Mouse (Mus musculus) frontal cortex, postnatal 36 days (tissue): ENCODE measurements around the gene Cytl1.
A peak's percentile ranks its signal among the peaks of the same experiment; 100 is the strongest.

Experiments
- DNase-seq, 2 experiments: peaks; one replicate each; pipeline ENCODE4 v3.0.0; 2022; ENCODE audit warnings: low spot score in 2 of 2

Gene Cytl1

DNA sequence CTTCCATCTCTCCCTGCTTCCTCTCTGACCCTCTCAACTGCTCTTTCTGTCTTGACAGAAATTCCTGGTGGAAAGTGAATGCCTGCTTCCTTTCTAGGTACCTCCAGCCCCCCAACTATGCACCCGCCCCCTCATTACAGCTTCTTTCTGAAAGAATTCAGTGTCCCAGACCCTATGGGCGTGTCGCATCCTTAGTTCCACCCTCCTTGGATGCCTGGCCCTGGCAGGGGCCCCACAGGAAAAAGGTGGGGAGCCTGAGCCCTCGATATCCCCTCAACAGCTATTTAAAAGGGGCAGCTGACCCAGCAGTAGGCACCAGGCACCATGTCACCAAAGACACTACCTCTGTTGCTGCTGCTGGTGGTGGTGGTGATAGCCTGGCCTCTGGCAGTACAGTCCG is at the start of gene Cytl1:
Cytl1 (plus strand) TSS at position 296 of the 400 bp plus-strand sequence.
- DNase-seq, result no peak

DNA sequence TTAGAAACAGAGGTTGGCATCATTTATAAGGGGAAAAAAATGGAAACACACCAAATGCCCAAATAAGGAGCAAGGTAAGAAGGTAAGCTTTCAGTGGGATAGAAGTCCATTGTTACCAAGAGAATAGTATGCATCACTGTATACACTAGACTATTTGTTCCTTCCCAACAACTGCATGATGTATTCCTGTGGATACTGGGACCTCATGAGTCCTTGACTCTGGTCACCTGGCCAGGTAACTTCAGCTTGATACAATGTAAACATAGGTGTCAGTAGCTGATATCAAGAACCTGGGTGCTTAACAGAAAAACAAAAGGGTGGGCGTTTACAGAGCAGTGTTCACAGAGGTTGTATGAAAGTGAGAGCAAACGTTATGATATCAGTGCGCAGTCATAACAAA is 42.6 kb upstream of the Cytl1 start:
- no peak for DNase-seq

DNA sequence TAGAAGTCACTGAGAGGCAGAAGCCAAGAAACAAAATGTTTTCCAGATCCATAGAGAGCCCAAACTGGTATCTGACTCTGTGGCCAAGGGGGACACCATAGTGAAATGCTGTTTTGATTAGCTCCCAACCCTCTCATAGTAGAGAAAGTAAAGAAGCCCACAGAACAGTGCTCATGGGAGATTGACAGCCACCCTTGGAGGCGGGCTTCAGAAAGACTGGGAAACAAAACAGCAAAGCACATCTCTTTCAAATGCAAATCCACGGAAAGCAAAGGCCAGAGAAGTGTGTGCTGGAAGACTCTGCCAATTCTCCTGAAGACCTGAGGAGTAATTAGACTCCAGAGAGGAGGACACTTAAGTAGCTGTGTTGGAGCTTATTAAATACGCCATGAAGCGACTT is 39.5 kb upstream of the Cytl1 start:
- no peak for DNase-seq

DNA sequence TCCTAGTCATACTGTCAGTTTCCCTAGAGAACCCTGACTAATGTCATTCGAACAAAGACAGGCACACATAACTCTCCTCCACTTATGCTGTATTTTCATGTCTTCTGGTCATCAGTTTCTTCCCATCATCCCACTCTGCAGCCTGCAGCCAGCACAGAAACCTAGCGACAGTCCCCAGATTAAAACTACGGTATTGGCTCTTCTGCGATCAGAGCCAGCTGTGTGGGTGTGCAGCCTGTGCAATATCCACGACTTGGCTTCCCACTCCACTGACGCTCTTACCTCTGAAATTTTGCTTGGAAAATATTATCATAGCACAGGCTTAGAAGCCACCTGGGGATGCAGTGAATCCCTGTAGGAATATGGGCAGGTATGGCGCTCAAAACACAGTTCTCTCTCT is 38.0 kb upstream of the Cytl1 start:
- DNase-seq, result peak; percentile 27 to 43

DNA sequence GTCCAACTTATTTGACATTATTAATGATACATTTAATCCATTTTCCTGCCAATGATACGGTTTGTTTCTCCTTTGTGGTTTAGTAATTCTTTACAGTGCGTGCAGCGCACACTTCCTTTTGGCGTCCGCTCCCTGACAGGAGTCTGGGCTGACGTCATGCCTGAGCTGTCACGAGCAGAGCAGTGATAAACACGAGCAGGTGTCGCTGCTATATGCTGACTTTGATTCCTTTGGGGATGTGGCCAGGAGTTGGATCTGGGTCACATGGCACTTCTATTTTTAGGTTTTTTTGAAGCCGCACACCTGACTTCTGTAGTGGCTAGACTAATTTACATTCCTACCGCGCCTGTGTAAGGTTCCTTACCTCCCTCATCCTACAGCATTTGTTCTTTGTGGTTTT is 35.6 kb upstream of the Cytl1 start:
- DNase-seq, result no peak

DNA sequence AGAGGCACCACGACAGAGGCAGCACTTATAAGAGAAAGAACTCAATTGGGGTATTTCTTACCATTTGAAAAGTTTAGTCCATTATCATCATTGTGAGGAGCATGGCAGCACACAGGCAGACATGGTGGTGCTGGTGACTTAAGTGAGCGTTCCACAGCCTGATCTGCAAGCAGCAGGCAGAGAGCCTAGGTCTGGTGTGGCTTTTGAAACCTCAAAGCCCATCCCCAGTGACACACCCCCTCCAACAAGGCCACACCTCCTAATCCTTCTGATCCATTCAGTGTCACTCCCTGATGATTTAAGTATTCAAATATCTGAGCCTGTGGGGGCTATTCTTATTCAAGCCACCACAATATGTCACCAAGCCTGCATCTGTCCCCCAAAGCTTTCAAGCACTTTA is 30.4 kb upstream of the Cytl1 start:
- no peak for DNase-seq

DNA sequence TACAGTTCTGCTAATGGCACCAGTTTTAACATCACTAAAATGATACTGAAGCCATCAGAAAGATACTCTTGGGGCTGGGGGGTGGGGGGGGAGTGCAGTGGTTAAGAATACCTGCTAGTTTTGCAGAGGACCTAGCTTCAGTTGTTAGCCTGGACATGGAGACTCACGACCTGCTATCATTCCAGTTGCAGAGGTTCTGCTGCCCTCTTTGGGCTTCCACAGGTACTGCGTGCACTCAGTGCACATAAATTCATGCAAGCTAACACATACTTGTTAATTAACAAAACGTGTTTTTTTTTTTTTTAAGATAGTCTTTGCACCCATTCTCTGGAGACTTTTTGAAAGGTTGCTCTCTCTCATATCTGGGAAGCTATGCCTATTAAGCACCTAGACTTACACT is 27.2 kb upstream of the Cytl1 start:
- DNase-seq, result no peak

DNA sequence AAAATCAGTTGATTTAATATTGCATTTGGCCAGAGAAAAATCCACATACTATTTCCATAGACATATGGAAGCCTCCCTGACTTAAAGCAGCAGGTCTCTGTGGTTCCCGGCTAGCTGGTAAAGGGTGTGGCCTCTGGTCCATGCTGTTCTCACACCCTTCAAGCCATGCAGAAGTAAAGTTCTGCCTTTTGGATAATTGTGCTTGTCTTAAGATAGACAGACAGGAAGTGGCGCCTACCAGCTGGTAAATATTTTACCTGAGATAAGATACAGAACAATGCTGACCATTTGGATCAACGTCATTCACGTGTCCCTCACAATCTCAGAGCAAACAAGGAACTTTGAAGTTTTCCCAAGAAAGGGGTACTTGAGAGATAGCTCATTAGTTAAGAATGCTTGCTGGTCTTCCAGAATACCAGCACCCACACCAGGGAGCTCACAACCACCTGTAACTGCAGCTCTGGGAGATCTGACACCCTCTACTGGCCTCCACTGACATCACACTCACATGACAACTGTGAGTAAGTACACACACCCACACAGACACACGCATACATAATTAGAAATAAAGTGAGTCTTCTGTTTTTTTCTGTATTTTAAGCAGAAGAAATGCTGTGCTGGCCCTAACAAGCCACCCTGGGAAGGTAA is 25.9 kb upstream of the Cytl1 start:
- no peak for DNase-seq

DNA sequence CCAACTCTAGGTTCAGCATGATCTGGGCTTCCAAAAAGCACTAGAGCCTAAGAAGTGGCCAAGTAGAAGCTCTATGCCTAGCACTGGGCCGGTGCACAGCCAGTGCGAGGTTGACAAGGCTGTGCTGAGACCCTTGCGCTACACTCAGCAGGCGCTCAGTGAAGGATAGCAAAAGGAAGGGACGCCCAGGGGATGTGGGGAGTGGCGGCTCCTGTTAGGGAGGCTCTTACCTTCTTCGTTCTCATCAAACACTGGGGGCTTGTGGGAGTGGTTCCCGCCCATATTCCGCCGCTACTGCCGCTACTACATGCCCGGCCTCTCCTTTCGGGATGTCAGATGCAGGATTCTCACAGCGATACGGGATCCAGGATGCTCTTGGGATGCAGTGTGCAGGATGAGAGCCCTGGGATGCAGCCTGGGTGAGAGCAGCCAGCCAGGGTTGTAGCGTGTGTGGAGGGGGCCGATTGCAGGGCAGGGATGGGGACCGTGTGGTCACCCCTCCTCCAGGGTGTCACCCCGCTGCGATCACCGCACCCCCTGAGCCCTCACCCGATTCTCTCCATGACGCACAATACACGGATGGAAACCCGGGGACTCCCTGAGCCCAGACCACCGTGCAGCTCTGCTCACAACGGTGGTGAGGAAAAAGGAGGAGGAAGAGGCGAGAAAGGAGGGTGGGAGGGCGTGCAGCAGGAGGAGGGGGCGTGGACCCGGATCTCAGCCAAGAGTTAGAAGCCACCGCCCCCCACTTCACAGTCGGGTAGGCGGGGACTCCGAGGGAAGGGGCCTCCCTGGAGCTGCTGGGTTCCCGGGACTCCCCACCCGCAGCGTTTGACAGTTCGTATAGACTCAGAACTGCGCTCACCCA is 18.6 kb upstream of the Cytl1 start, which contains the start of gene Stk32b:
Stk32b (minus strand) TSS at position 667 of the 868 bp plus-strand sequence.
- peak in 1 of 2 experiments; percentile 23 for DNase-seq

DNA sequence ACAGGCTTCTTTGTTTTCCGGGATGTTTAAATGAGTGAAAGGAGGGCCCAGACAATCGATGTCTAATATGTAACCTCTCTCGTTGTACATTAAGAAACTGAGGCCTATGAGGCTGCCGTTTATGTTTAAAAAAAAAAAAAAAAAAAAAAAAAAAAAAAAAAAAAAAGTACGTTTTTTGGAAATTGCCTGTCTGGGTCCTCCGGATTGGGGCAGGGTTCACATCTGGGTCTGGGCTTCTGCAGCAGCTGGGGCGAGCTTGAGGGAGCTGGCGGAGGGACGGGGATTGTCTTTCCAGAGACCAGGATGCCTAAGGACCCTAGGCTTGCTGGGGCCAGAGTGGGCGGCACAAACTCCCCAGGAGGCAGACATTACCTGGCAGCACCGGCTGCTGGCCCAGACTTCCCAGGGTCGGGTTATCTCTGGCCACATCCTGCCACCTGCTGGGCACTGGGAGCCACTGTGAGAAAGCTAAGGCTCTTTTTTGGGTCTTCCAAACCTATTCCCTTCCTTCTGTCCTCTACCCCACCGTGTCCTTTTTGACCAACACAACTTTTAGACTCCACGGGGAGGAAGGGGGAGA is 17.8 kb upstream of the Cytl1 start:
- DNase-seq, result peak; percentile 54 to 55

DNA sequence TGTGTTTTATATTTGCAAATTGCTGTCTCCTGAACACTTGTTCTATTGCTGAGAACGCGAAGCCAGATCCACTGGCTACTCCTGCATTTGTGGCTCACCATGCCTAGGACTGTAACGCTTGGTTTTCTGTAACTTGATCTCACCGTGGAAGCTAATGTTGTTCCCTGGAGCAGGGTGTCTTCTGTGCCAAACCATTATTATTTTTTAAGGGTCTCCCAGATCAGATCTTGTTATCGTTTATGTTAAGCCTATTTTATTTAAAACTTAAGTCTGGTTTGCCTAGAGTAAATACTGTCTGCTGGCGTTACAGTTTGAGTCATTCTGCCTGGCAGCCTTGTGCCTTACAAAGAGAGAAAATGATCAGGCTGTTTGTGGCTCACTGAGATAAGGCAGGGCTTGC is 14.6 kb upstream of the Cytl1 start:
- no peak for DNase-seq

DNA sequence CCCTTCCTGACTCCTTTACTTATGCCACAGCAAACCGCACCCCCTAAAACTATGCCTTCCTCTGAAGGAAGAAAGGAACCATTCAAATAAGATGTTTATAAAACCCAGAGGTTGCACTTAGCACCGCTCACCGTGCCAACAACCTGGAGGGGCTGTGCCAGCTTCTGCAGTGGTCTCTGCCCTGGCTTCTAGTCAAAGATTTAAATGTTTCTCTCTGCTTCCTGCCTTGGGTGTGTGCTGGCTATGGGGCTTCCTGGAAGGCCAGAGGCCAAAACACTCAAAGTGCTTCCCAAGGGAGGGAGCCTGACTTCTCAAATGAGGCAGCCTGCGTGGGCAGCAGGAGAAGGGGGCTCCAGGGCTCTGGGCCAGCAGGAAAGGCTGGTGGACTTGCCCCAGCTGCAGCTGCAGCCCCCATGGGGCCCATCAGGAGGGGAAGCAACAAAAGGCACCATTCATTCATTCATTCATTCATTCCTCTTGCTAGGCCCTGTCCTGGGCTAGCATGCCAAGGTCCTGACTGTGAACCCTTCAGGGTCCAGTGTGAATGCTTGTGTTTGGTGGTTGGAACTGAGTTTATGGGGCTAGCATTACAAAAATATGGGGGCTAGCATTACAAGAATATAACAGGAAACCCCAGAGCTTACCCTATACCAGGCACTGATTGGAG is 10.0 kb upstream of the Cytl1 start:
- DNase-seq, result no peak

DNA sequence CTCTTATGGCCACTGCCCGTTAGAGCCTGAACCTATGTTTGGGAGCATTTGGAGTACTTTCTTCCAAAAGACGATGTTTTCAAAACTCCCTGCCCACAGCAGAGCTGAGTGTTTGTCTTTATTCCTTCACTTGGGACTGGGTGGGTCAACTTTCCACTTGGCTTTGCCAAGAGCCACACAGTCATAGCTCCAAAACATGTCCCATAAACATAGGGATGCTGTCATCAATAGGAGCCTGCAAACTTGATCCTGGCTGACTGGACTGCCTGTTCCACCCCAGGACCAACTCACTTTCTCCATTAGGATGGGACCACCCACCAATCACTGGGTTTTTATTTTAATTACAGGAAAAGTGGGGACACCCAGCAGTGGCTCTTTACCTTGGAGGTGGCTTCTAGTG is 4.5 kb upstream of the Cytl1 start:
- DNase-seq, result no peak

DNA sequence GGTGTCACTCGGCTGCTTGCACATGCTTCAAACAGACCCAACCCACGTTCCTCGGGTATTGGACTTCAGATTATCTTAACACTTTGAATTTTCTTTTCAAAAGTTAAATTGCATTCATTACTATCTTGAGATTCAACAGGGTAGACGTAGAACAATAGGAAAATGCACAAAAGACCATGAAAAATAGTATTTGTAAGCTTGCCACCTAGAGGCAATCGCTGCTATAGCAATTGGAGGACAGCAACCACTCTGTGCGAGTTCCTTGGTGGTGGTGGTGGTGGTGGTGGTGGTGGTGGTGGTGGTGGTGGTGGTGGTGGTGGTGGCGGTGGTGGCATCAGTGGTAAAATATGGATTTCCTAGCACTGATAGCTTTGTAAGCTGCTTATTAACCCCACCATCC is 894 bp downstream of the Cytl1 start:
- no peak for DNase-seq

DNA sequence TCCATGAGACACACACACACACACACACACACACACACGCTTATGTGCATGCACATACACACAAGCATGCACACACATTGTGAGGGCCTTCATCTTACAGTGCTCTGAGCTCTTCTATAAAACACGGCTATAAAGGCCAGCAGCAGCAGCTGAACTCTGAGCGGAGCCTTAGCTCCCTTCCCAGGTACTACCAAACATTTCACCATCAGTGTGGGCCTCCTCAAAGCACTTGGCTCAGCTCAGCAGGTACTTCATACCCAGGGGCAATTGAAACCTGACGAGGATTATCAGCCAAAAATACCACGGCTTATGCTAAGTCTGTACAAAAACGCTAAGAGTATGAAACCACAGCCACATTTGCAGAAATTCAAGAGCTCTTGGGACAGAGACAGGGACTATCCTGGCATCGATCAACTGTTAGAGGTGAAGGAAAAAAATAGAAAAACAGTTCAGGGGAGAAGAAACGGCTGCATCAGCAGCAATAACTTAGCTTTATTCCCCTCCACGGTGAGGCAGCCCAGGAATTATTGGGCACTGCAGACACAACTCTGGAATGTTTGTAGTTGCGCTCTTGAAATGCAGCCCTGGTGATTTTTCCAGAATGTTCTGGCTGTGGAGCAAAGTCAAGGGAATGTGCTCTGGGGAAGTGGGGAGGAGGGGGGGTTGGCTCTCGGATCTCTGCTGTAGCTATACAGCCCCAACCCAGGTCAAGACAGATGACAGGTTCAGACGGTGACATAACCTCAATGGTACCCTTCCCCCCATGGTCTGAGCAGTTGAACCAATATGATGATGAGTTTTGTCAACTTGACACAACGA is 8.8 kb downstream of the Cytl1 start:
- DNase-seq, result no peak

DNA sequence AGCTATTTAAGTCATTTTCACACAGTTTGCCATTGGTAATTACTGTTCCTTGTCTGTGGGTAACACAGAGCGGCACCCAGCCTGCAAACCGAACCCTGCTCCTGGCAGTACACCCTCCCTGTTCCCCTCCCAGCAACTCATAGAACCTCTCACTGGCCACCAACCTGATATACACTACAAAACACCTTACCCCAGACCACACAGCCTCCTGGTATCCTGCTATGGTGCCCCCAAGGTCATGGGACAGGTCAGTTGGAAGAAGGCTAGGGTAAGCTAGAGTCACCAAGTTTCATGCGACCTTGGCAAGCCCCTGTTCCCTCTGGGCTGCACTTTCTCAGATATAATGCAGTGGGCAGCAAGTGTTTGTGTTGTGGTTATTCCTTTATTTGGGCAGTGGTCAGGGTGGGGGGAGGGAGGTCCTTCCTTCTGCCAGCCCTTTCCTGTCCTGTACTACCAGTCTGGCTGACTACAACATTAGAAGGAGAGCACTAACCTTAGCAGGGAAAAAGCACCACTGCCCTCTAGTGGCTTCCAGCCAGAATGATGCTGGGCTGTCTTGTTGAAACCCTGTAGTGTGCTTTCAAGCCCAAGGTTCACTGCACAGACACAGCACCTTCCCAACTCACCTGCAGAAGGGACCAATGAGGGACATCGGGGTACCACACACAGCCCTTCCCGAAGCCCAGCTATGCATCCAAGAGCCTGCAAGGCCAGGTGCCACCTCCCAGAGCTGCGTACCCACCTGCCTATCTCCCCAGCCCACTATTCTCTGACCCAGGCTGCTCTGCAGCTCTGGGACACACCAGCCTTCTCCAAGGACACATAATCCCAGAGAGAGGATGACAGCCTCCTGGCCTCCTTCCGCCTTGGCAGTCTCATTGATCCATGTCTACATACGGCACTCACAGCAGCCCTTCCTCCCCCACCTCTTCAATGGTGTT is 17.0 kb downstream of the Cytl1 start:
- peak; percentile 66 to 85 for DNase-seq

DNA sequence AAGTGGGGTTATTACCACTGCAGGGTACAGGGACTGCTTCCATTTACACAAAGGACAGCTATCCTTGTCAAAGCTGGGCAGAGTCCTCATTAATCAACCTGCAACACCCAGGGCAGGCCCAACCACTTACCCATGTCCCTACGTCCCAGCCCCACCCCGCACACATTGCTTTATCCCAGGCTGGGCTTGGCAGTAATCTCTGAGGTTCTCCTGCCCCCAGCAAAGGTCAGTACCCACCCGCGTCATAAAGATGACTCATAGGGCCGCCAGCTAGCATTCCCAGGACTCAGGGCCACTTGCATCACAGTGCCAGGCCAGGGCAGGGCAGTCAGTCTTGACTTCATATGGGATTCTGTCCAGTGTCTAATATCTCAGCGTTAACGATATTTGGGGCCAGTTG is 18.0 kb downstream of the Cytl1 start:
- no peak for DNase-seq

DNA sequence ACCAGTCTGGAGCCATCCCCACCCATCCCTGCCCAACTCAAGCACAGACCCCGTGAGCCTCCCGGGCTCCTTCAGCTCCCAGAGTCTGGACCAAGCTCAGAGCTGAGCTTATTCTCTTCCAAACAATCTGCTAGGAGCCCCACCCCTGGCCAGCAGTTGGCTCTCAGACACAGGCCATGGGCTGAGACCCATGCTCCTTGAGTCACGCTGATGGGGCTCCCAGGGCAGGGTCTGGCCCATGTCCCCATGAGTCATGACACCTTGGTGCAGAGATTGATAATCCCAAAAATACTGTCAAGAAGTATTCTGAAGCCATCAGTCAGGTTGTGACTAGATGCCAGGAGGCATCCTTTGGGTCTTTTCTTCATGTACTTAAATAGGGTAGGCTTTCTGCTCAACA is 26.7 kb downstream of the Cytl1 start:
- DNase-seq, result no peak

DNA sequence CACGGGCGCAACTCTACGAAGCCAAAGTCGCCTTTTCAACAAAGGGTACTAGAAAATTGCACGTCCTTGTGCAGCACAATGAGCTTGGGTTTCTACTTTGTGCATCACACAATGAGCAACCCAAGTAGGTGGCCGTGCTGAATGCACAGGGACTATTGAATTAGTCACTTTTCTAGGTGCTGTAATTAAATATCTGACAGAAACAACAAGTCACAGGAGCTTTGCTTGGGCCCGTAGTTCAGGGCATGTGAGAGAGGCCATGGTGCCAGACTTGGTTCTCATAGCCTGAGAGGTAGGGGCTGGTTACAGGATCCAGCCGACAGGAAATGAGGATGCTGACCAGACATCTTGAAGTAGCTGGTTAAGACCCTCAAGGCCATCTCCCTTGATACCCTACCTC is 30.5 kb downstream of the Cytl1 start:
- DNase-seq, result no peak

DNA sequence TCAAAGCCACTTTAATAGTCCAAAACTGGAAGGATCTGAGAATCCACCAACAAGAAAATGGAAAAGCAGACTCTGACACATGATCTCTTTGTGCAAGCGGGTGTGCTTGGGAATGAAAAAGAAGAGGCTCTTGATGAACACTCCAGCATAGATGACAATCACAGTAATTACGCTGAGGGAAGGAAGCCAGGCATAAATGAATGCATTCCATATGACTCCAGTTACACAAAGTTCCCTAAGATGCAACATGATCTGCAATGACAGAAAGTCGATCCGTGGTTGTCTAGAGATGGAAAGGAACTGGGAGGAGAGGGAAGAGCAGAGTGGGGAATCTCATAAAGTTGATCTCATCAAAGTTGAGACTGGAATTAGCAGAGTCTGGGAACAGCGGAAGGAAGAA is 31.9 kb downstream of the Cytl1 start:
- no peak for DNase-seq
